Mouse (Mus musculus) natural killer cell, adult 2 months (primary cell): ENCODE results near the gene Nr2c2ap.

Experiments
- DNase-seq, 2 experiments: peaks; one replicate each; pipeline ENCODE4 v3.0.0; 2022; ENCODE audit warnings: low spot score in 2 of 2

The Nr2c2ap gene

GRCm38 (mm10) chr8:70160015-70160414, 28.9 kb downstream of the Nr2c2ap start:
- peak in 1 of 2 experiments; percentile 78 for DNase-seq

GRCm38 (mm10) chr8:70163316-70163715, 32.2 kb downstream of the Nr2c2ap start:
- DNase-seq = no peak

GRCm38 (mm10) chr8:70166504-70167110, 35.5 kb downstream of the Nr2c2ap start:
- peak; percentile 55 to 76 for DNase-seq

GRCm38 (mm10) chr8:70170116-70170515, 39.0 kb downstream of the Nr2c2ap start:
- DNase-seq = no peak

- DNase-seq = no peak
Measured at GRCm38 (mm10) chr8:70170748-70171147, 39.6 kb downstream of the Nr2c2ap start.

GRCm38 (mm10) chr8:70171240-70171639, 40.1 kb downstream of the Nr2c2ap start:
- no peak for DNase-seq

GRCm38 (mm10) chr8:70172043-70172681, 41.0 kb downstream of the Nr2c2ap start, which contains the start of gene Tmem161a:
Gene Tmem161a, plus strand, starts transcription at chr8:70172356.
- DNase-seq = peak; percentile 68 to 77

GRCm38 (mm10) chr8:70173320-70173719, 42.2 kb downstream of the Nr2c2ap start:
- no peak for DNase-seq

- no peak for DNase-seq
Measured at GRCm38 (mm10) chr8:70174079-70174478, 42.9 kb downstream of the Nr2c2ap start.

GRCm38 (mm10) chr8:70178231-70178630, 47.1 kb downstream of the Nr2c2ap start:
- no peak for DNase-seq

GRCm38 (mm10) chr8:70179082-70179481, 47.9 kb downstream of the Nr2c2ap start:
- DNase-seq = no peak

- DNase-seq = no peak
Measured at GRCm38 (mm10) chr8:70181212-70181902, 50.2 kb downstream of the Nr2c2ap start.

- no peak for DNase-seq
Measured at GRCm38 (mm10) chr8:70181903-70182252, 50.7 kb downstream of the Nr2c2ap start.

GRCm38 (mm10) chr8:70183194-70183593, 52.1 kb downstream of the Nr2c2ap start:
- DNase-seq = no peak
